Mouse (Mus musculus) brain, embryonic 14.5 days (tissue): ENCODE measurements around the gene Olfr1105. TPM values are rescaled to one million over a fixed set of nuclear protein-coding genes. Genes with fewer than 3 reads are reported as not detected.

Experiments used
- DNase-seq: peaks from one replicate; pipeline ENCODE4 v3.0.0-alpha.2; 2011; ENCODE audit warnings: low read depth
- CTCF ChIP-seq: fragments of 200-500 bp; IDR thresholded peaks from 2 replicates; pipeline ENCODE4 v1.5.1; 2012; ENCODE audit warnings: inconsistent platforms, mild to moderate bottlenecking, moderate library complexity, borderline replicate concordance; ENCODE audit not compliant: insufficient read depth, insufficient read length; ENCODE audit errors: extremely low read depth
- POLR2A ChIP-seq: fragments of 200-500 bp; IDR thresholded peaks from 2 replicates; pipeline ENCODE4 v1.6.1; 2012; ENCODE audit warnings: mild to moderate bottlenecking, inconsistent platforms, borderline replicate concordance; ENCODE audit not compliant: poor library complexity, insufficient read depth, insufficient read length, severe bottlenecking; ENCODE audit errors: extremely low read depth
- polyA plus RNA-seq: library from polyadenylated mRNA; depleted of rRNA; stranded (reverse); fragments of >200 nt; gene quantifications from 2 replicates; pipeline ENCODE4 v1.2.3, GENCODE M21; 2012; rRNA removed

The Olfr1105 gene
- not detected in 2 replicates for polyA plus RNA-seq

- no peak for TF ChIP-seq CTCF
- TF ChIP-seq POLR2A: no peak
- no peak for DNase-seq
Observed at GRCm38 (mm10) chr2:87036431-87036830, at the start of gene Olfr1105. Olfr1105 (minus strand) TSS chr2:87036531.

- no peak for DNase-seq
- no peak for TF ChIP-seq CTCF
- no peak for TF ChIP-seq POLR2A
Observed at GRCm38 (mm10) chr2:87075717-87076116, 39.4 kb upstream of the Olfr1105 start, which contains the start of gene Olfr1107. Olfr1107 (minus strand) TSS chr2:87075817.

GRCm38 (mm10) chr2:87052173-87052572, 15.8 kb upstream of the Olfr1105 start, which contains the start of gene Olfr1106:
Olfr1106 (minus strand) TSS chr2:87052273.
- no peak for DNase-seq

GRCm38 (mm10) chr2:87026980-87027379, 9.4 kb downstream of the Olfr1105 start, which contains the start of gene Olfr1104:
Olfr1104 (minus strand) TSS chr2:87027080.
- DNase-seq: no peak
- TF ChIP-seq CTCF (no peak), POLR2A (no peak)

More at GRCm38 (mm10) chr2:87052173-87052572, 15.8 kb upstream of the Olfr1105 start, which contains the start of gene Olfr1106:
- TF ChIP-seq POLR2A (no peak), CTCF (no peak)

- TF ChIP-seq CTCF (no peak), POLR2A (no peak)
- DNase-seq: no peak
Observed at GRCm38 (mm10) chr2:86998098-86998497, 38.2 kb downstream of the Olfr1105 start, which contains the start of gene Olfr1102. Olfr1102 (plus strand) TSS chr2:86998398.

- TF ChIP-seq CTCF (no peak), POLR2A (no peak)
Observed at GRCm38 (mm10) chr2:86991121-86991520, 45.2 kb downstream of the Olfr1105 start, which contains the start of gene Olfr1101. Olfr1101 (minus strand) TSS chr2:86991221.

More at GRCm38 (mm10) chr2:86991121-86991520, 45.2 kb downstream of the Olfr1105 start, which contains the start of gene Olfr1101:
- DNase-seq: no peak

Other genes with a start within 250 kb of the Olfr1105 start
- gene Olfr141, start 226.5 kb downstream of the Olfr1105 start, polyA plus RNA-seq: not detected in 2 replicates
- not detected in 2 replicates for gene Olfr1094, start 211.9 kb downstream of the Olfr1105 start, polyA plus RNA-seq
- not detected in 2 replicates for gene Olfr1095, start 184.8 kb downstream of the Olfr1105 start, polyA plus RNA-seq
- not detected in 2 replicates for gene Gm13723, start 161.7 kb downstream of the Olfr1105 start, polyA plus RNA-seq
- not detected in 2 replicates for gene Olfr1097, start 144.3 kb downstream of the Olfr1105 start, polyA plus RNA-seq
- gene Olfr1098, start 112.0 kb downstream of the Olfr1105 start, polyA plus RNA-seq: not detected in 2 replicates
- not detected in 2 replicates for gene Olfr1099, start 75.8 kb downstream of the Olfr1105 start, polyA plus RNA-seq
- gene Olfr1100, start 56.6 kb downstream of the Olfr1105 start, polyA plus RNA-seq: not detected in 2 replicates
- not detected in 2 replicates for gene Olfr1101, start 45.3 kb downstream of the Olfr1105 start, polyA plus RNA-seq
- not detected in 2 replicates for gene Olfr1102, start 38.1 kb downstream of the Olfr1105 start, polyA plus RNA-seq
- not detected in 2 replicates for gene Olfr1104, start 9.5 kb downstream of the Olfr1105 start, polyA plus RNA-seq
- gene Olfr1106, start 15.7 kb upstream of the Olfr1105 start, polyA plus RNA-seq: not detected in 2 replicates
- gene Olfr1107, start 39.3 kb upstream of the Olfr1105 start, polyA plus RNA-seq: not detected in 2 replicates
- gene Olfr1109, start 59.5 kb upstream of the Olfr1105 start, polyA plus RNA-seq: not detected in 2 replicates
- gene Olfr259, start 78.0 kb upstream of the Olfr1105 start, polyA plus RNA-seq: not detected in 2 replicates
- not detected in 2 replicates for gene Olfr1110, start 103.8 kb upstream of the Olfr1105 start, polyA plus RNA-seq
- gene Olfr1111, start 116.1 kb upstream of the Olfr1105 start, polyA plus RNA-seq: not detected in 2 replicates
- not detected in 2 replicates for gene Olfr1112, start 151.3 kb upstream of the Olfr1105 start, polyA plus RNA-seq
- gene Olfr1113, start 172.4 kb upstream of the Olfr1105 start, polyA plus RNA-seq: not detected in 2 replicates
- not detected in 2 replicates for gene Olfr1115, start 211.5 kb upstream of the Olfr1105 start, polyA plus RNA-seq
- gene Olfr1116, start 231.0 kb upstream of the Olfr1105 start, polyA plus RNA-seq: not detected in 2 replicates